Mouse (Mus musculus) stomach, embryonic 14.5 days (tissue): ENCODE data around the gene Fam216a. TPM values are rescaled to one million over a fixed set of nuclear protein-coding genes. Genes with fewer than 3 reads are reported as not detected.
A peak's percentile ranks its signal among the peaks of the same experiment; 100 is the strongest.
"Not testable (repeated sequence)": the region's sequence is repeated elsewhere in the genome, so short reads cannot be mapped to it uniquely, and the experiment has no call there.

Experiments used
- ATAC-seq: fragments of 200-750 bp; cut with Nextera tagmentation; 2 replicates; pipeline ENCODE4 v1.8.0; 2017; ENCODE audit warnings: low read depth, moderate TSS enrichment; ENCODE audit not compliant: insufficient number of reproducible peaks, insufficient read depth, low FRiP score
- H3K27ac ChIP-seq: fragments of 300-500 bp; sonication (generic); 2 replicates; pipeline ENCODE4 v1.5.1; 2014; ENCODE audit warnings: mild to moderate bottlenecking, low read length, moderate library complexity, mixed read lengths
- H3K27me3 ChIP-seq: fragments of 300-500 bp; sonication (generic); 2 replicates; pipeline ENCODE4 v1.6.1; 2014; ENCODE audit warnings: low read length, control low read depth, mixed read lengths; ENCODE audit not compliant: control insufficient read depth, insufficient read depth
- H3K36me3 ChIP-seq: fragments of 300-500 bp; sonication (generic); 2 replicates; pipeline ENCODE4 v1.6.1; 2014; ENCODE audit warnings: mild to moderate bottlenecking, control low read depth, low read length, moderate library complexity, mixed read lengths; ENCODE audit not compliant: control insufficient read depth, insufficient read depth
- H3K4me1 ChIP-seq: fragments of 300-500 bp; sonication (generic); 2 replicates; pipeline ENCODE4 v1.6.1; 2014; ENCODE audit warnings: low read length, control low read depth, mixed read lengths; ENCODE audit not compliant: control insufficient read depth, insufficient read depth
- H3K4me2 ChIP-seq: fragments of 300-500 bp; sonication (generic); replicated peaks from 2 replicates; pipeline ENCODE4 v1.6.1; 2014; ENCODE audit warnings: low read depth, low read length, control low read depth
- H3K4me3 ChIP-seq: fragments of 300-500 bp; sonication (generic); 2 replicates; pipeline ENCODE4 v1.5.1; 2014; ENCODE audit warnings: low read depth, low read length, control low read depth
- H3K9ac ChIP-seq: fragments of 300-500 bp; sonication (generic); replicated peaks from 2 replicates; pipeline ENCODE4 v1.6.1; 2014; ENCODE audit warnings: low read depth, mild to moderate bottlenecking, control low read depth, low read length, moderate library complexity, mixed read lengths
- H3K9me3 ChIP-seq: fragments of 300-500 bp; sonication (generic); 2 replicates; pipeline ENCODE4 v1.6.1; 2016; ENCODE audit warnings: low read depth, low read length, control low read depth; ENCODE audit not compliant: control insufficient read depth
- WGBS: fragments of 180-500 bp; shearing (Covaris S2); extraction: QIAGEN DNeasy Blood & Tissue Kit; methylation state at CpG from one replicate; pipeline ENCODE4 v1.1.7; 2014; 5-methylcytosine and 5-hydroxymethylcytosine counted together
- polyA plus RNA-seq: library from polyadenylated mRNA; unstranded; fragments of >200 nt; fragmentation: Nextera tagmentation; extraction: Ambion mirVana; gene quantifications from 2 replicates; pipeline ENCODE4 v1.2.1, GENCODE M21; 2014

The Fam216a gene
- polyA plus RNA-seq, 1 experiment from 2014 or later, result 62.9 TPM

DNA sequence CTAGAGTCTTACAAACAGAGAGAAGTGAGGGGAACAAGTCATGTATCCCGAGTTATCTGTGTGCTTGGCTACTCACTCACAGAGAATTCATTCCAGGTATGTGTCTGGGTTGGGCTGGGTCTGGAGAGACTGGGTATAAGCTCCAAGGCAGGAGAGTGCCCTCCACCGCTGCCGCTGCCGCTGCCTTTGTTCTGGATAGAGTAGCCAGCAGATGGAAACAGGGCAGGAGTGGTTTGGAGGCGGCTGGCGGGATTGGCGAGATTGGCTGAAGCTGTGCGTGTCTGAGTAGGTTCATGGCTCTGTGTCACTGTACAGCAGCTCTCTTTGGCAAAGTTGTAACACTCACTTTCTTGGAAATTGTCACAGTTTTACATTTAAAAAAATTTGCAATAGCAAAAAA is 48.6 kb downstream of the Fam216a start:
- Histone ChIP-seq H3K4me1 (no peaks in the 10 kb centered on the region), H3K4me3 (no peak overlapping the region), H3K9ac (no peak overlapping the region), H3K27ac (no peak overlapping the region), H3K27me3 (no peaks in the 10 kb centered on the region), H3K36me3 (peaks cover 25% of the 10 kb centered on the region; the same call in 1 of the 2 replicates), H3K4me2 (no peak overlapping the region), H3K9me3 (no peaks in the 10 kb centered on the region)
- 78% methylated on average over 8 of the region's 8 CpGs for WGBS
- ATAC-seq, result no peak

DNA sequence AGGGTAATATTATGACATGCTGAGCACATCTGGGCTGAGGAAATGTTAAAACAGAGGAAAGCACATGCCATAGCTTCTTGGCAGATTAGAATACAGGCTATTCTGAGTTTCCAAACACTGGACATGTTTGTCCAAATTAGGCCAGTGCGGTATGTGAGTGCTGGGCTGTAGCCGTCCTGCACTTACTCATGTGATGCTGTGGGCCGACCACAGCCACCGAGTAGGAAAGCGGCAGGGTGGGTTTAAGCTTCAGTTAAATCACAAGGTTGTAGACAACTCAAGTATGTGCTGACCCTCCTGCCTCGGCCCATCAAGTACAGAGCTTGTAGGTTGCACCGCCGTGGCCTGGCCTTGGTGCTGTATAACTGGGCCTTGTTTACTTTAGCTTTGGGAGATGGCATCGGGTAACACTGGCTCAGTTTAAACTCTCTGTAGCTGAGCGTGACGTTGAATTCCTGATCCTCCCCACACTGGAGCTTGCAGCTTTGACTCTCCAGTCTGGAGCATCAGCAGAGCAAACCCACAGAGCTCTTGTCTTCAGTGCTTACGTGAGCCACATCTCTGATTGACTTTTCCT is 51.9 kb downstream of the Fam216a start:
- Histone ChIP-seq H3K4me1 (no peaks in the 10 kb centered on the region), H3K9ac (no peak overlapping the region), H3K9me3 (no peaks in the 10 kb centered on the region), H3K36me3 (peaks cover 20% of the 10 kb centered on the region; the same call in 1 of the 2 replicates), H3K27me3 (no peaks in the 10 kb centered on the region), H3K27ac (peak overlapping the region; percentile 11; the same call in 1 of the 2 replicates), H3K4me2 (no peak overlapping the region), H3K4me3 (no peak overlapping the region)
- ATAC-seq, result no peak
- 43% methylated on average over 12 of the region's 12 CpGs for WGBS

DNA sequence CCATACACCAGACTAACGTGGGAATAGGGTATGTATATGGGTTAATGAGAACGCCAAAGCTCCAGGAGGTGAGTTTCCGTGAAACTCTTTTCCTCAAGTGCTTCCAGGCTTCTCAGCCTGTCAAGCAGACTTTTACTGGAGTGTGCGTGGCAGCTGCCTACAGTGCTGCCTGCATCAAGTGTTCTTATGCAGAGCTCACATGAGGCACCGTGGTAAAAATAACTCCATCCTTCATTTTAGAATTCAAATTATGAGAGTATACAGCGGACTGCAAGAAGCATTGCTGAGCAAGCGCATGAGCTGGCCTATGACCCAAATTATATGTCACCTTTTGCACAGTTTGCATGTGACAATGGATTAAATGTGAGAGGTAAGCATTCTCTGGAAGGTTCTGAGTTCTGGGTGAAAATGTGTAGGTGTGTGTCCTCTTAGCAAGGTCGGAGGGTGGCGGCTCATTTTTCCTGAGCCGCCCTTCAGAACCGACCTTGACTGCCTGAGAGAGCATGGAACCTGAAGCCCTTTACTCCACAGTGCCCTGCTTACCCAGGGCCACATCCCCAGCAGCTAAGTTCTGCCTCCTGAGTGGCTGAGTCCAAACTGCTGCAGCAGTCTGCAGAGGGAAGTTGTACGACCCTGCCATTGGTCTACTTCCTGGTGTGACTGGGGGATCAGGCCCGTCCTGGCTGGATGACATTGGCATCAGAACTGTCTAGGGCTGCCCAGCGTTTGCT is 52.5 kb downstream of the Fam216a start:
- Histone ChIP-seq H3K9me3 (no peaks in the 10 kb centered on the region), H3K36me3 (peaks cover 14% of the 10 kb centered on the region; the same call in 1 of the 2 replicates), H3K27me3 (no peaks in the 10 kb centered on the region), H3K9ac (no peak overlapping the region), H3K4me2 (no peak overlapping the region), H3K4me1 (0 out of 2 replicates have a peak, but pooled peaks cover 2% of the 10 kb centered on the region), H3K27ac (peak overlapping the region; percentile 11; the same call in 1 of the 2 replicates), H3K4me3 (no peak overlapping the region)
- 72% methylated on average over 14 of the region's 14 CpGs for WGBS
- no peak for ATAC-seq

DNA sequence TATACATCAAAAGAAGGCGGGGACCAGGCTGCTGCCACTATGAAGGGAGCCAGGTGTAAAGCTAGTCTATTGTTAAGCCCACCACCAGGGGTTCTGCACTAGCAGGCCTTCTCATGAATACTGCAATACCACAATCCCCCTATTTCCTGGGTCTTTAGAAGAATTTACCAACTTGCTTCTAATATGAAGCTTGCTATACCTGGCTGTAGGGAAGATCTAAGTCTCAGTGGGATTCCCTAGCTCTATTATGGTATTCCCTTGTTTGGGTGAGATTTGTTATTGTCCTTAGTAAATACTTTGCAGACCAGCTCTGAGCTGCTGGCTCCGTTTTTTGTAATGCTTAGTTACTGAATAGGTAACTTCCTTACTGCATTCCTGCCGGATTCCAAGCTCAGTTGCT is 53.2 kb downstream of the Fam216a start:
- H3K4me3 ChIP-seq, H3K9me3 ChIP-seq, ATAC-seq, H3K9ac ChIP-seq, H3K4me1 ChIP-seq, H3K27me3 ChIP-seq, H3K27ac ChIP-seq, H3K4me2 ChIP-seq: not testable (repeated sequence)
- peaks cover 11% of the 10 kb centered on the region; the same call in 1 of the 2 replicates for H3K36me3 ChIP-seq
- 69% methylated on average over 3 of the region's 3 CpGs for WGBS

DNA sequence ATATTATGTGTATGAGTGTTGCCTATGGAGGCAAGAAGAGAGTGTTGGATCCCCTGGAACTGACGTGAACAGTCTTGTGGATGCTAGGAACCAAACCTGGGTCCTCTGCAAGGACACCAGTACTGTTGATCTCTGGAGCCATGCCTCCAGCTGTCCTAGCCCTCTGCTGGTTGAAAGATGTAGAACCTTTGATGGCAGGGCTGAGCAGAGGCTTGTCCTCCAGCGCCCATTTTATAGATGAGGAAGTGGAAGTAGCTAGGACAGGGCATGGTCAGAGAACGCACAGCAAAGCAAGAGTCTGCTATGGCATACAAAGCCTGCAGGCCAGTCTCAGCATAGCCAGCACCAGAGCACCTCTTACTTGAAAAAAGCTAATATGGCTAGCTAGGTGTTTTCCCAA is 54.1 kb downstream of the Fam216a start:
- 0 out of 2 replicates have a peak, but pooled peaks cover 3% of the 10 kb centered on the region for H3K4me1 ChIP-seq
- peaks cover 18% of the 10 kb centered on the region; the same call in 1 of the 2 replicates for H3K36me3 ChIP-seq
- WGBS, result 74% methylated on average over 3 of the region's 3 CpGs
- no peaks in the 10 kb centered on the region for H3K27me3 ChIP-seq
- H3K9me3 ChIP-seq, result no peaks in the 10 kb centered on the region
- no peak overlapping the region for H3K4me3 ChIP-seq
- H3K27ac ChIP-seq, result no peak overlapping the region
- no peak overlapping the region for H3K4me2 ChIP-seq
- ATAC-seq, result no peak
- H3K9ac ChIP-seq, result no peak overlapping the region

DNA sequence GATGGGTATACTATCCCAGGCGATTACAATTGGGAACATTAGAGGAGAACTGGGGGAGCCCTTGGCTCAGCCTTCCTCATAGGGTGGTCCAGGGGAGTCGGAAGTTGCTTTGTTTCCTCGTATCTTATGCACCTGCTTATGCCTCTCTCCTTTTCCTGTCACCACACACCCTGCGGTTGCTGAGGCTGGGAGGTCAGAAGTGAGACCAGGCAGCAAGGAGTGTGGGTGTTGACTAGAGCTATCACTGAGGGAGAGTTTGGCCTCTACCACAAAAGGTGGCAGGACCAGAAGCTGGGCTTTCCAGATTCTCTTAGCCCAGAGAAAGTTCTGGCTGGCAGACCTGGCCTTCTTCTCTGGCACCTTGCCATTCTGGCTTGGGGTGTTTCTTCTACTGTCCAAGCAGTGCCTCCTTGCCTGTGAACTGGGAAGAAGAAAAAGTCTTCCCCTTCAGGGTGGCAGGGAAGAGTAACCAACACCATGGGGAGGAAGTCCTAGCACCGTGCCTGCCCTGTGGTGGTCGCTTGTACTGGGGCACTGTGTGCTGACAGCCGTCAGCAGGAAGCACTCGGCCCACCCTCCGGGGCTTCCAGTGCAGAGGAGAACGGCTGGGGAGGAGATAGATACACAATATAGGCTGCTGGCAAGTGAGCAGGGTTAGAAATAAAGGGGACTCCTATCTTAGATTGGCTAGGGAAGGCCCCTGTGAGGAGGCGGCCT is 54.7 kb downstream of the Fam216a start:
- Histone ChIP-seq H3K27ac (no peak overlapping the region), H3K9me3 (no peaks in the 10 kb centered on the region), H3K4me2 (no peak overlapping the region), H3K9ac (no peak overlapping the region), H3K4me3 (no peak overlapping the region), H3K27me3 (no peaks in the 10 kb centered on the region), H3K4me1 (0 out of 2 replicates have a peak, but pooled peaks cover 3% of the 10 kb centered on the region), H3K36me3 (peaks cover 18% of the 10 kb centered on the region; the same call in 1 of the 2 replicates)
- no peak for ATAC-seq
- 73% methylated on average over 11 of the region's 11 CpGs for WGBS

DNA sequence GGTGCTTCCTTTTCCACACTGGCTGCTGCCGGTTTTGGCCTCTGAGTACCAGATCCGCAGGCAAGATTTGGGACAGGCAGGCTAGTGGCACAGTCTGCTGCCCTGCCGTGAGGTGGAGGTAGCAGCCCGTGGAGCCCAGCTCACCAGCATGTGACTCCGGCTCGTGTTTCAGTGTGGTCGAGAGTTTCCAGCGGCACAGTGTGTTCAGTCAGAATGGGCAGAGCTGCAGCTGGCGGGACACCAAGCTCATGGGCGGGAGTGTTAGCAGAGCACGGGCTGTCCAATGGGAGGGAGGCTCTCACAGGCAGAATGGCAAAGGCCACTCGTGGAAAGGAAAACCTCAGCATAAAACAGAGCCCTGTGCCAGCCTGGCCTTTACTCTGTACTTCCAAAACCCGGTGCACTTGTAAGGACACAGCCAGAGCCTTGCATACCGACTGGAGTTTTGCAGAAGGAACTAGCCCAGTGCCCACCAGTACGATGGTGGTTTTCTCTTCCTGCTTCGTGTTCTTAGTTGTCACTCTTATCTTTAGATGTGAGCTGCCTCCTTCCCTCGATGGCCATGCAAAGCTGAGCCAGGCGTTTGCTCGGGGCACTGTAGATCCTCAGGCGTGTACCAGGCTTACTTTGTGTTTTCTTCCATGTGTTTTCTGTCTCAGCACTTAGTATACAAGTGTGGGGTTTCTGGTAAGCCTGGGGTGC is 57.0 kb downstream of the Fam216a start:
- peaks cover 20% of the 10 kb centered on the region; the same call in 1 of the 2 replicates for H3K36me3 ChIP-seq
- no peak overlapping the region for H3K9ac ChIP-seq
- no peak overlapping the region for H3K27ac ChIP-seq
- H3K4me2 ChIP-seq, result no peak overlapping the region
- no peaks in the 10 kb centered on the region for H3K27me3 ChIP-seq
- H3K4me3 ChIP-seq, result no peak overlapping the region
- H3K4me1 ChIP-seq, result 0 out of 2 replicates have a peak, but pooled peaks cover 3% of the 10 kb centered on the region
- peak; percentile 61; the same call in 1 of the 2 replicates for ATAC-seq
- no peaks in the 10 kb centered on the region for H3K9me3 ChIP-seq
- WGBS, result 67% methylated on average over 20 of the region's 20 CpGs
